Mouse (Mus musculus): ENCODE measurements at regions not wholly inside any gene's neighbourhood (a gene's known extent, or its start where the extent isn't known, plus 50 kb on each side); places are given as distances from the start of the nearest gene placed in this dataset.

DNA sequence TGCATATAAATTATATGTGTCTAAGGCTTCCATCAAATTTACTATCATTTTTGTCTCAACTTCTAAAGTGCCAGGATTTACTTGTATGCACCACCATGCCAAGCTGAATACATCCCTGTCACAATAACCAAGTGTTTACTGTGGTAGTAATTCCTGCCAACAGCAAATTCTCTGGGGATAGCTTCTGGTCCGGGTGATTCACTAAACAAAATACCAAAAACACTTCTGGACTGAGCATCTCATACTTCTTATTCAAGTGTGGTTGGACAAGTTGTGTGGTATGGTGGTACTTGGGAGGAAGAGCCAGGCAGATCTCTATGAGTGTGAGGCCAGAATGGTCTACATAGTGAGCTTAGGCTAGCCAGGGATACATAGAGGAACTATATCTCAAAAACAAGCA, 73.8 kb downstream of the Arrdc3 start:
- TF ChIP-seq CTCF (IDR thresholded peaks at IDR 0.05; ENCODE audit: borderline replicate concordance, insufficient read depth, low read depth, low read length) (no peak), POLR2A (IDR thresholded peaks at IDR 0.05; ENCODE audit: borderline replicate concordance, insufficient read depth, low read length) (no peak)

Data from cerebellum, adult 2 months (tissue).